Mouse (Mus musculus) heart, postnatal 0 days (tissue): Measurements from ENCODE around the gene Mical2.

Source experiments
- CTCF ChIP-seq: IDR thresholded peaks from 2 replicates; pipeline ENCODE4 v1.5.1; 2016; ENCODE audit warnings: antibody characterized with exemption, control low read depth, low read depth
- EP300 ChIP-seq: IDR thresholded peaks from 2 replicates; pipeline ENCODE4 v1.6.1; 2016; ENCODE audit warnings: antibody characterized with exemption, low read depth

GRCm38 (mm10) chr7:112309289-112310016 lies 83.8 kb downstream of the Mical2 start:
- TF ChIP-seq CTCF = no peak
- TF ChIP-seq EP300 = no peak
